Mouse (Mus musculus) limb, embryonic 14.5 days (tissue): ENCODE measurements around the gene Csrnp2. TPM values are rescaled to one million over a fixed set of nuclear protein-coding genes. Genes with fewer than 3 reads are reported as not detected.
A peak's percentile ranks its signal among the peaks of the same experiment; 100 is the strongest.

Source experiments
- ATAC-seq: fragments of 200-750 bp; cut with Nextera tagmentation; 2 replicates; pipeline ENCODE4 v1.8.0; 2017; ENCODE audit warnings: low read depth, moderate number of reproducible peaks, moderate TSS enrichment; ENCODE audit not compliant: low FRiP score
- DNase-seq: peaks from one replicate; pipeline ENCODE4 v3.0.0-alpha.2; 2015; ENCODE audit warnings: low spot score
- H3K27ac ChIP-seq: fragments of 300-500 bp; sonication (generic); replicated peaks from 2 replicates; pipeline ENCODE4 v1.5.1; 2014; ENCODE audit warnings: low read depth, mild to moderate bottlenecking, low read length, moderate library complexity, mixed read lengths
- H3K27me3 ChIP-seq: fragments of 300-500 bp; sonication (generic); 2 replicates; pipeline ENCODE4 v1.6.1; 2014; ENCODE audit warnings: low read length, mixed read lengths; ENCODE audit not compliant: control insufficient read depth, insufficient read depth
- H3K36me3 ChIP-seq: fragments of 300-500 bp; sonication (generic); 2 replicates; pipeline ENCODE4 v1.6.1; 2014; ENCODE audit warnings: mild to moderate bottlenecking, low read length, moderate library complexity, mixed read lengths; ENCODE audit not compliant: control insufficient read depth, insufficient read depth
- H3K4me1 ChIP-seq: fragments of 300-500 bp; sonication (generic); 2 replicates; pipeline ENCODE4 v1.6.1; 2014; ENCODE audit warnings: antibody characterized with exemption, low read length, mixed read lengths; ENCODE audit not compliant: control insufficient read depth, insufficient read depth
- H3K4me2 ChIP-seq: fragments of 300-500 bp; sonication (generic); replicated peaks from 2 replicates; pipeline ENCODE4 v1.6.1; 2014; ENCODE audit warnings: low read depth, mild to moderate bottlenecking, low read length, moderate library complexity; ENCODE audit not compliant: severe bottlenecking
- H3K4me3 ChIP-seq: fragments of 300-500 bp; sonication (generic); replicated peaks from 2 replicates; pipeline ENCODE4 v1.5.1; 2014; ENCODE audit warnings: low read length
- H3K9ac ChIP-seq: fragments of 300-500 bp; sonication (generic); 2 replicates; pipeline ENCODE4 v1.6.1; 2014; ENCODE audit warnings: mild to moderate bottlenecking, low read depth, low read length, moderate library complexity; ENCODE audit not compliant: severe bottlenecking
- H3K9me3 ChIP-seq: fragments of 300-500 bp; sonication (generic); 2 replicates; pipeline ENCODE4 v1.6.1; 2016; ENCODE audit warnings: low read length; ENCODE audit not compliant: control insufficient read depth
- POLR2A ChIP-seq: fragments of 200-500 bp; IDR thresholded peaks from 2 replicates; pipeline ENCODE4 v1.8.0; 2012; ENCODE audit warnings: inconsistent platforms, mild to moderate bottlenecking, moderate library complexity, borderline replicate concordance; ENCODE audit not compliant: insufficient read depth, insufficient read length; ENCODE audit errors: extremely low read depth
- WGBS: fragments of 180-500 bp; shearing (Covaris S2); extraction: QIAGEN DNeasy Blood & Tissue Kit; methylation state at CpG from one replicate; pipeline ENCODE4 v1.1.7; 2014; 5-methylcytosine and 5-hydroxymethylcytosine counted together
- polyA plus RNA-seq, 2 experiments: library from polyadenylated mRNA; depleted of rRNA in 1 of 2; stranded (reverse) in 1 of 2; unstranded in 1 of 2; fragments of >200 nt; fragmentation: Nextera tagmentation in 1 of 2; extraction: Ambion mirVana in 1 of 2; gene quantifications; 2 replicates each; pipeline versions ENCODE4 v1.2.1 to v1.2.3; 2012 to 2014

The Csrnp2 gene
- polyA plus RNA-seq, 2 experiments = 14.6 to 18.2 TPM

GRCm38 (mm10) chr15:100452486-100452885 is 42.8 kb downstream of the Csrnp2 start:
- no peak overlapping the region for H3K27ac ChIP-seq
- TF ChIP-seq POLR2A = no peak
- H3K4me2 ChIP-seq = no peak overlapping the region
- no peaks in the 10 kb centered on the region for H3K27me3 ChIP-seq
- H3K4me3 ChIP-seq = no peak overlapping the region
- ATAC-seq (no peak), DNase-seq (no peak)
- 80% methylated on average over 11 of the region's 11 CpGs for WGBS
- H3K9ac ChIP-seq = no peak overlapping the region
- H3K36me3 ChIP-seq = no peaks in the 10 kb centered on the region
- H3K4me1 ChIP-seq = peaks cover 5% of the 10 kb centered on the region; the same call in 1 of the 2 replicates
- no peaks in the 10 kb centered on the region for H3K9me3 ChIP-seq

GRCm38 (mm10) chr15:100451245-100451644 is 44.0 kb downstream of the Csrnp2 start:
- ATAC-seq (no peak), DNase-seq (peak; percentile 68)
- H3K9ac ChIP-seq = no peak overlapping the region
- TF ChIP-seq POLR2A = no peak
- no peak overlapping the region for H3K4me3 ChIP-seq
- peaks cover 5% of the 10 kb centered on the region; the same call in 1 of the 2 replicates for H3K4me1 ChIP-seq
- peak overlapping the region; percentile 3; the same call in 1 of the 2 replicates for H3K4me2 ChIP-seq
- WGBS = 34% methylated on average over 16 of the region's 16 CpGs
- no peaks in the 10 kb centered on the region for H3K9me3 ChIP-seq
- H3K27me3 ChIP-seq = no peaks in the 10 kb centered on the region
- H3K27ac ChIP-seq = 0 out of 2 replicates have a peak overlapping the region, but pooled peaks have one; percentile 2
- H3K36me3 ChIP-seq = no peaks in the 10 kb centered on the region

- ATAC-seq (no peak), DNase-seq (no peak)
- Histone ChIP-seq H3K4me1 (peaks cover 5% of the 10 kb centered on the region; the same call in 1 of the 2 replicates), H3K4me2 (no peak overlapping the region), H3K4me3 (no peak overlapping the region), H3K27ac (no peak overlapping the region), H3K9me3 (no peaks in the 10 kb centered on the region), H3K9ac (no peak overlapping the region), H3K36me3 (no peaks in the 10 kb centered on the region), H3K27me3 (no peaks in the 10 kb centered on the region)
- TF ChIP-seq POLR2A = no peak
- 89% methylated on average over 3 of the region's 3 CpGs for WGBS
Observed at GRCm38 (mm10) chr15:100449495-100449894, 45.8 kb downstream of the Csrnp2 start.

- H3K9ac ChIP-seq = no peak overlapping the region
- no peak for TF ChIP-seq POLR2A
- no peak overlapping the region for H3K4me2 ChIP-seq
- H3K4me1 ChIP-seq = peaks cover 11% of the 10 kb centered on the region; the same call in 1 of the 2 replicates
- H3K36me3 ChIP-seq = no peaks in the 10 kb centered on the region
- no peak for DNase-seq
- 78% methylated on average over 4 of the region's 4 CpGs for whole genome bisulfite sequencing
- H3K27ac ChIP-seq = no peak overlapping the region
- no peaks in the 10 kb centered on the region for H3K27me3 ChIP-seq
- H3K4me3 ChIP-seq = no peak overlapping the region
- H3K9me3 ChIP-seq = no peaks in the 10 kb centered on the region
- no peak for ATAC-seq
Observed at GRCm38 (mm10) chr15:100448572-100448971, 46.7 kb downstream of the Csrnp2 start.

GRCm38 (mm10) chr15:100446887-100447286 is 48.4 kb downstream of the Csrnp2 start:
- ATAC-seq (no peak), DNase-seq (no peak)
- TF ChIP-seq POLR2A = no peak
- Histone ChIP-seq H3K27ac (no peak overlapping the region), H3K27me3 (no peaks in the 10 kb centered on the region), H3K4me1 (peaks cover 11% of the 10 kb centered on the region; the same call in 1 of the 2 replicates), H3K4me2 (no peak overlapping the region), H3K36me3 (no peaks in the 10 kb centered on the region), H3K9me3 (no peaks in the 10 kb centered on the region), H3K4me3 (no peak overlapping the region), H3K9ac (no peak overlapping the region)
- 74% methylated on average over 2 of the region's 2 CpGs for WGBS
